Mouse (Mus musculus): ENCODE measurements at regions not wholly inside any gene's neighbourhood (a gene's known extent, or its start where the extent isn't known, plus 50 kb on each side); places are given as distances from the start of the nearest gene placed in this dataset.
A peak's percentile ranks its signal among the peaks of the same experiment; 100 is the strongest.
"Not testable (repeated sequence)": the region's sequence is repeated elsewhere in the genome, so short reads cannot be mapped to it uniquely, and the experiment has no call there.

GRCm38 (mm10) chrX:103250961-103251360 lies 64.5 kb upstream of the Nap1l2 start:
- DNase-seq = no peak

- DNase-seq = not testable (repeated sequence)
Observed at GRCm38 (mm10) chrX:103251478-103251877, 65.0 kb upstream of the Nap1l2 start.

GRCm38 (mm10) chrX:103252056-103252850 lies 65.8 kb upstream of the Nap1l2 start:
- DNase-seq = not testable (repeated sequence)

GRCm38 (mm10) chrX:103252881-103253280 lies 66.4 kb upstream of the Nap1l2 start:
- DNase-seq = no peak

- DNase-seq = no peak
Observed at GRCm38 (mm10) chrX:103254867-103255266, 66.3 kb upstream of the Cdx4 start.

- peak; percentile 6 for DNase-seq
Observed at GRCm38 (mm10) chrX:103259882-103260281, 61.3 kb upstream of the Cdx4 start.
